Mouse (Mus musculus) midbrain, embryonic 12.5 days (tissue): Measurements from ENCODE around the gene H2-M10.3. TPM values are rescaled to one million over a fixed set of nuclear protein-coding genes. Genes with fewer than 3 reads are reported as not detected.
A peak's percentile ranks its signal among the peaks of the same experiment; 100 is the strongest.
"Not testable (repeated sequence)": the region's sequence is repeated elsewhere in the genome, so short reads cannot be mapped to it uniquely, and the experiment has no call there.

Experiments
- ATAC-seq: fragments of 200-750 bp; cut with Nextera tagmentation; 2 replicates; pipeline ENCODE4 v1.8.0; 2017; ENCODE audit warnings: low read depth, moderate TSS enrichment, moderate library complexity; ENCODE audit not compliant: low FRiP score
- H3K27ac ChIP-seq: fragments of 300-500 bp; sonication (generic); replicated peaks from 2 replicates; pipeline ENCODE4 v1.5.1; 2016; ENCODE audit warnings: mild to moderate bottlenecking
- H3K27me3 ChIP-seq: fragments of 300-500 bp; sonication (generic); 2 replicates; pipeline ENCODE4 v1.6.1; 2016; ENCODE audit warnings: mild to moderate bottlenecking
- H3K36me3 ChIP-seq: fragments of 300-500 bp; sonication (generic); 2 replicates; pipeline ENCODE4 v1.6.1; 2016
- H3K4me1 ChIP-seq: fragments of 300-500 bp; sonication (generic); 2 replicates; pipeline ENCODE4 v1.6.1; 2016
- H3K4me2 ChIP-seq: fragments of 300-500 bp; sonication (generic); replicated peaks from 2 replicates; pipeline ENCODE4 v1.6.1; 2016; ENCODE audit warnings: mild to moderate bottlenecking, moderate library complexity
- H3K4me3 ChIP-seq: fragments of 300-500 bp; sonication (generic); 2 replicates; pipeline ENCODE4 v1.5.1; 2016; ENCODE audit warnings: mild to moderate bottlenecking
- H3K9ac ChIP-seq: fragments of 300-500 bp; sonication (generic); replicated peaks from 2 replicates; pipeline ENCODE4 v1.6.1; 2016; ENCODE audit warnings: mild to moderate bottlenecking, moderate library complexity
- H3K9me3 ChIP-seq: fragments of 300-500 bp; sonication (generic); 2 replicates; pipeline ENCODE4 v1.6.1; 2016; ENCODE audit warnings: mild to moderate bottlenecking
- WGBS: fragments of 180-500 bp; shearing (Covaris S2); methylation state at CpG from one replicate; pipeline ENCODE4 v1.1.7; 2016; 5-methylcytosine and 5-hydroxymethylcytosine counted together
- polyA plus RNA-seq: library from polyadenylated mRNA; unstranded; fragments of >200 nt; fragmentation: Nextera tagmentation; extraction: Ambion mirVana; gene quantifications from 2 replicates; pipeline ENCODE4 v1.2.1, GENCODE M21; 2016

H2-M10.3 gene
- polyA plus RNA-seq = not detected in 2 replicates

GRCm38 (mm10) chr17:36368317-36368716, at the start of gene H2-M10.3:
Gene H2-M10.3, minus strand, starts transcription at chr17:36368417.
- ATAC-seq, H3K27me3 ChIP-seq, H3K4me2 ChIP-seq, H3K27ac ChIP-seq, H3K4me3 ChIP-seq, H3K36me3 ChIP-seq, H3K9me3 ChIP-seq, H3K9ac ChIP-seq, H3K4me1 ChIP-seq: not testable (repeated sequence)
- WGBS = 84% methylated on average over 2 of the region's 2 CpGs

DNA sequence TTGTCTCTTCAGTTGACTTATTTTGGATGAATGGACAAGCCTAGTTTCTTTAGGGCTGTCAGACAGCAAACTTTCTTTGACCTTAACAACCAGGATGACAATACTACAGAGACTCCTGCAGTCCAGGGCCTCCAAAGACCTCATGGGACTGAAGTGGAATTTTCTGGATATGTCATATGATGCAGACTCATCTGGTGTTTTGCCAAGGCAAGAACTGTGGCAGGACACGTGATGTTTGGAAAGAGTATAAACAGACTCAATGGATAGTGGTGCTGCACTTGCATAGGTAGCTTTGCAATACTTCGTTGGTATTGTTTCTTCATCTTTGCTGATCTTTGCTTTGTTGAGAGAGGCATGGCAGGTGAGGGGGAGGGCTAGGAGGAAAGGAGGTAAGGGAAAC, 49.2 kb upstream of the H2-M10.3 start:
- no peak overlapping the region for H3K4me3 ChIP-seq
- H3K27me3 ChIP-seq = no peaks in the 10 kb centered on the region
- WGBS = 63% methylated on average over 2 of the region's 2 CpGs
- no peak for ATAC-seq
- H3K9me3 ChIP-seq = peaks cover 6% of the 10 kb centered on the region; the same call in 1 of the 2 replicates
- no peaks in the 10 kb centered on the region for H3K4me1 ChIP-seq
- no peak overlapping the region for H3K27ac ChIP-seq
- no peaks in the 10 kb centered on the region for H3K36me3 ChIP-seq
- no peak overlapping the region for H3K4me2 ChIP-seq
- H3K9ac ChIP-seq = no peak overlapping the region

DNA sequence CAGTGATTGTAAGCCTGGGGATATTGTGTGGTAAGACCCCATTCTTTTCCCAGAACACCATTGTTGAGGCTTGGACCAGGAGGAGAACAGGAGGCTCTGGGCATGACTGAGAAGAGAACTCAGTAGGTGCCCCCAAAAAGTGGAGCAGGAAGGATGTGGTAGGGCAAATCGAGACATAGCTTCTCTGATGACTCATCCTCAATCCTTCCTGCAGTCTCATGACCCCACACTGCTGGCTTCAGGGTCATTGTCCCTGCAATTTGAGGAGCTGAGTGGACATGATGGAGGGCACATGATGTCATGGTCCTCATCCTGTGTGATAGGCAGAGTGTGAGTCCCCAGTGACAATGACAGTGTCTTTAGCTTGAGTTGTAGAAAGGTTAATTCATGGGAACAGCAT, 47.2 kb upstream of the H2-M10.3 start:
- no peaks in the 10 kb centered on the region for H3K27me3 ChIP-seq
- H3K9me3 ChIP-seq = no peaks in the 10 kb centered on the region
- H3K36me3 ChIP-seq = no peaks in the 10 kb centered on the region
- H3K4me3 ChIP-seq = no peak overlapping the region
- no peak overlapping the region for H3K4me2 ChIP-seq
- H3K27ac ChIP-seq = no peak overlapping the region
- no peak for ATAC-seq
- no peaks in the 10 kb centered on the region for H3K4me1 ChIP-seq
- no peak overlapping the region for H3K9ac ChIP-seq
- WGBS = 73% methylated on average over 1 of the region's 1 CpGs

DNA sequence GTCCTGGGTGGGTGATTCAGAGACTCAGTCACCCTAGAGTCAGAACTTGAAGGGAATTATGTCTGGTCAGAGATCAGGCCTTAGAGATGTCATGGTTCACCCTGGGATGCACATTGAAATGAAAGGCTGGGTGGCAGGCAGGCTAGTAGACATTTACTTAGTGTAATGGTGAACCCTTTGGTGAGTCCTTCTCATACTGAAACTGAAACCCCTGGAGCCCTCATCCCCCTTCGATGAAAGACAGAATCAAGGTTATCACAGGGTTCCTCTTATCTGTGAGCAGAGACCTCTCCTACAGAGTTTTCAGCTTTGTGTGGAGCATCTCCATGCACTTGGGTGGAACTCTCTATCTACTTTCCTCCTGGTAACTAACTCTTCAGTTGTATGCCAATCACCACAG, 46.1 kb upstream of the H2-M10.3 start:
- H3K36me3 ChIP-seq = no peaks in the 10 kb centered on the region
- ATAC-seq = no peak
- no peaks in the 10 kb centered on the region for H3K27me3 ChIP-seq
- no peak overlapping the region for H3K4me3 ChIP-seq
- H3K27ac ChIP-seq = no peak overlapping the region
- H3K4me1 ChIP-seq = no peaks in the 10 kb centered on the region
- WGBS = 75% methylated on average over 1 of the region's 1 CpGs
- H3K9me3 ChIP-seq = no peaks in the 10 kb centered on the region
- H3K9ac ChIP-seq = no peak overlapping the region
- H3K4me2 ChIP-seq = no peak overlapping the region

GRCm38 (mm10) chr17:36389907-36390306, 21.7 kb upstream of the H2-M10.3 start:
- no peak for ATAC-seq
- Histone ChIP-seq H3K27me3 (no peaks in the 10 kb centered on the region), H3K27ac (no peak overlapping the region), H3K4me2 (no peak overlapping the region), H3K4me1 (no peaks in the 10 kb centered on the region), H3K9ac (no peak overlapping the region), H3K4me3 (no peak overlapping the region), H3K36me3 (no peaks in the 10 kb centered on the region), H3K9me3 (no peaks in the 10 kb centered on the region)
- WGBS = 91% methylated on average over 2 of the region's 2 CpGs

- H3K4me3 ChIP-seq, H3K27me3 ChIP-seq, ATAC-seq, H3K9me3 ChIP-seq, H3K4me1 ChIP-seq, H3K36me3 ChIP-seq, H3K4me2 ChIP-seq, H3K27ac ChIP-seq, H3K9ac ChIP-seq: not testable (repeated sequence)
These were observed 5.8 kb downstream of the H2-M10.3 start for GRCm38 (mm10) chr17:36362404-36362803.

DNA sequence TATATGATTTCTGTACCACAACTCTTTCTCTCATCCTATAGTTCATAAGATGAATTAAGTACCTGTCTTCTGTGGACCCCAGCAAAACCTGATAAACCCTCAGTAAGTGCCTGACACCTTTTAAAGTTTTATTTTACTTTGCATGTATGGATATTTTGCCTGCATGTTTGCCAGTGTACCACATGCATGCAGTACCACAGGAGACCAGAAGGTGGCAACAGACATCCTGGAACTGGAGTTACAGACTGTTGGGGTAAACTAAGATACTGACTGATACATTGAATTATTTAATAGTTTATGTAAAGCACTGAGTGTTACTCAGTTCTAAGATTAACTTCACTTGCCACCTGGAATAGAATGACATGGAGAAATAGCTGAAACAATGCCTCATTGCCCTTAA, 10.7 kb downstream of the H2-M10.3 start:
- not testable (repeated sequence) for H3K36me3 ChIP-seq, H3K9me3 ChIP-seq, H3K27me3 ChIP-seq, H3K4me2 ChIP-seq, H3K27ac ChIP-seq, H3K4me1 ChIP-seq, H3K9ac ChIP-seq, ATAC-seq, H3K4me3 ChIP-seq

GRCm38 (mm10) chr17:36355763-36356162, 12.5 kb downstream of the H2-M10.3 start:
- Histone ChIP-seq H3K4me2 (no peak overlapping the region), H3K27me3 (no peaks in the 10 kb centered on the region), H3K36me3 (no peaks in the 10 kb centered on the region), H3K9me3 (no peaks in the 10 kb centered on the region), H3K9ac (no peak overlapping the region), H3K4me3 (no peak overlapping the region), H3K4me1 (no peaks in the 10 kb centered on the region), H3K27ac (no peak overlapping the region)
- no peak for ATAC-seq
- WGBS = 44% methylated on average over 3 of the region's 3 CpGs

- not testable (repeated sequence) for H3K36me3 ChIP-seq, ATAC-seq, H3K27ac ChIP-seq, H3K4me1 ChIP-seq, H3K4me2 ChIP-seq, H3K9ac ChIP-seq, H3K4me3 ChIP-seq, H3K9me3 ChIP-seq, H3K27me3 ChIP-seq
These were observed 12.9 kb downstream of the H2-M10.3 start for GRCm38 (mm10) chr17:36355343-36355742.

DNA sequence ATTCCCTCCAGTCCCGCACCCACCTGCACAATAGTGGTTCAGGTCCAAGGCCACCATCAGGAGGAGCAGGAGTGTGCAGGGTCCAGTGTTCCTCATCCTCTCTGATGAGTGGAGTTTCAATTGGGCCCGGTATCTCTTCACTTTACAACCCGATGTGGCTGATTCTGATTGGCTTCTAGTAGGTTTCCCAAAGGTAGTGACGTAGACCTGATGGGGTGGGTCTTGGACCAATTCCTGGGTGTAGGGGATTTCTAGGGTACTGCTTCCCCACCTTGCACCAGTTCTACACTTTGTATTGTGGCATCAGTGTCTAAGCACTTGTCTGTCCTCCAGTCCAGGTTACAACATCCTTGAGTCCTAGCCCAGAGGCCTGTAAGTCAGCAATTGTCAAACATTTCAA, 42.2 kb downstream of the H2-M10.3 start, which contains the start of gene H2-M10.1:
Gene H2-M10.1, minus strand, starts transcription at position 101 of the 400 bp plus-strand sequence.
- H3K9ac ChIP-seq = no peak within 1 kb of the TSS
- no peak within 1 kb of the TSS for H3K27ac ChIP-seq
- H3K4me3 ChIP-seq = no peak within 1 kb of the TSS
- H3K4me2 ChIP-seq = no peak within 1 kb of the TSS
- H3K27me3 ChIP-seq = no peaks in the 10 kb centered on the region
- WGBS = 94% methylated on average over 4 of the region's 4 CpGs
- H3K4me1 ChIP-seq = no peaks in the 10 kb centered on the region
- H3K36me3 ChIP-seq = no peaks in the 10 kb centered on the region
- no peak for ATAC-seq
- no peaks in the 10 kb centered on the region for H3K9me3 ChIP-seq

DNA sequence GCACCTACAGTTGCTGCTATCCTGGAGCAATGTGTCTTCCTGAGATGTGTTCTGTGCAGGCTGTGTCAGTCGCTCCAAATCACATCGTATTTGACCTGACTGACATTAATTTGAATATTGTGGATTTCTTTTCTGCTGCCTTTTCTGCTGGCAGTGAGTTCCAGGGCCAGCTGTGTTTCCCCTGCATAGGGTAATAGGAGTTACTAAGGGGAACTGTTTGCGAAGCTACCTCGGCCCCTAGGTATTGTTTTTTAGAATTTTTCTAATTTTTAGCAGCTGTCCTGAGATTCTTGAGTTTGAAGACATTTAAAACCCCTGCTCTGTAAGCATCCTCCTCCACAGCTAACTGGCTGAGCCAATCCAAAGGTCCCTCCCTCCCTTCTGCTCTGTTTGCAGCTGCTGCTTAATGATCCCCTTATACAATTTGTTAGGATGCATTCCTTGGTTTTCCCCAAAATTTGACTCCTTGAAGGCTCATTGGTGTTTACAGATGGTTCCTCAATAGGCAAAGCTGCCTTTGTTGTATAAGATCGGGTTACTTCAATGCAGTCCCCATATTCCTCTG, 52.4 kb downstream of the H2-M10.3 start:
- Histone ChIP-seq H3K36me3 (no peaks in the 10 kb centered on the region), H3K4me3 (peak overlapping the region; percentile 54), H3K4me1 (peaks cover 4% of the 10 kb centered on the region; the same call in 1 of the 2 replicates), H3K4me2 (peak overlapping the region; percentile 68), H3K27me3 (no peaks in the 10 kb centered on the region), H3K9ac (peak overlapping the region; percentile 65), H3K9me3 (no peaks in the 10 kb centered on the region), H3K27ac (peak overlapping the region; percentile 82)
- 32% methylated on average over 5 of the region's 5 CpGs for WGBS
- ATAC-seq = peak; percentile 59

- H3K27me3 ChIP-seq = no peaks in the 10 kb centered on the region
- peaks cover 4% of the 10 kb centered on the region; the same call in 1 of the 2 replicates for H3K4me1 ChIP-seq
- H3K4me2 ChIP-seq = peak overlapping the region; percentile 68
- WGBS = 0% methylated on average over 19 of the region's 19 CpGs
- peak overlapping the region; percentile 82 for H3K27ac ChIP-seq
- peak; percentile 83 for ATAC-seq
- peak overlapping the region; percentile 54 for H3K4me3 ChIP-seq
- no peaks in the 10 kb centered on the region for H3K36me3 ChIP-seq
- H3K9ac ChIP-seq = peak overlapping the region; percentile 65
- H3K9me3 ChIP-seq = no peaks in the 10 kb centered on the region
These were observed 53.1 kb downstream of the H2-M10.3 start for GRCm38 (mm10) chr17:36315041-36315688.
